Mouse (Mus musculus): ENCODE data around the gene Sf3a3.

Gene Sf3a3

DNA sequence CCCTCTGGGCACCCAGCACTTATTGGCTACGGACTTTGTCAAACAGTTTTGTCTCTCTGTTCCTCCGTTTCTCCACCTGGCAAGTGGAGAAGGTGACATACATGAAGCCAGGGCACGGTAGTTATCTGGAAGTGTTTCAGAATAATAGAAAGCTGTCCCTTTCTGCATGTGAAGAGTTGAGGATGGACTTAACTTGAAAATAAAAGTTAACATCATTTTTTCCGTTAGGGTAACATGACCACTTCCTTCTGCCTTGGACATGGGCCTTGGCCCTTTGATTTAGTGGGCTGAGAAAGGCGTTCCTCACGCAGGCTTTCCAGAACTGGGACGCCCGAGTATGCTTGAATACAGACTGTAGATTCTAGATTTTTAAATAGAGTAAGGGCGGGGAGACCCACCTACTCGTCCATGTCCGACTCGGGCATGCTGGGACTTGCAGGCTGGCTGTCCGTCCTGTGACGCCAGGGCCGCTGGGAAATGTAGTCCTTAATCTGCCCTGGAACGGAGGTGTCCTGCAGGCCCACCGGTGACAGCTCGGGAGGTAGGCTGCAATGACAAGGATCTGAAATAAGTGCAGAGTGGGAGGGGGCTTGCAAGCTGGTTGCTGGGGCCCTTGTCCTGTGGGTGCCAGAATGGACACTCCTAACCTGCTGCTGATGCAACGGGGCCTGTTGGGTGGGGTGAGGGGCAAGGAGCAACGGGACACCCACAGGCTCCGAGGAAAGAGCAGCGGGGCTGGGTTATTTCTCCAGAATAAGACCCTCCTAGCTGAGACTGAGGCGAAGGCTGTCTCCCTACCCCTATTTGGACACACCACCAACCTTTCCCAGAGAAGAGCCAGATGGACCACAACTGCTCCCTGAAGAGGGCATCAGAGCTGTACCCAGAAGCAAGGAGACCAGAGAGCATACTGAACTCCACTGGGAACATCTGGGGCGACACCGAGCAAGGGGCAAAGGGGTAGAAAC lies 27.1 kb downstream of the Sf3a3 start, which contains the start of gene Inpp5b:
TSS of gene Inpp5b (plus strand) at position 475 of the 968 bp plus-strand sequence.
- DNase-seq = peak; percentile 78

GRCm38 (mm10) chr4:124742839-124743238 lies 28.3 kb downstream of the Sf3a3 start:
- DNase-seq = no peak

GRCm38 (mm10) chr4:124746577-124746976 lies 32.0 kb downstream of the Sf3a3 start:
- DNase-seq = no peak

DNA sequence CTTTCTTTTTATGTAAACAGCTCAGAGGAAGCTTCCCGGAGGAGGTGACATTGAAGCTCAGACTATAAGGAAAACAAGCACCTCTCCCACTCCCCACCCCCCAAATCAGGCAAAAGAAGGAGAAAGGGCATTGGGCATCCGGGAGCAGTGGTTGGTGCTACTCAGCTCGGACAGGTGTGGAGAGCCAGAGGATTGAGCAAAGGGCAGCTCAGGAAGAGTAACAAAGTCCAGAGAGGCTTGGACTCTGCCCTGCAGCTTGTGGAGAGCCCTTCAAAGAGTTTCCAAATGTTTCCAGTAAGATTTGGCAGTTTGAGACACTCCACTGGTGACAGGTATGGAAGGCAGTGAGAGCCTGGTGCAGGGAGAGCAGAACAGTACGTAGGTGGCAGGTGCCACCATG lies 33.3 kb downstream of the Sf3a3 start:
- DNase-seq = no peak

GRCm38 (mm10) chr4:124751300-124752250 lies 37.0 kb downstream of the Sf3a3 start:
- peak; percentile 96 for DNase-seq

DNA sequence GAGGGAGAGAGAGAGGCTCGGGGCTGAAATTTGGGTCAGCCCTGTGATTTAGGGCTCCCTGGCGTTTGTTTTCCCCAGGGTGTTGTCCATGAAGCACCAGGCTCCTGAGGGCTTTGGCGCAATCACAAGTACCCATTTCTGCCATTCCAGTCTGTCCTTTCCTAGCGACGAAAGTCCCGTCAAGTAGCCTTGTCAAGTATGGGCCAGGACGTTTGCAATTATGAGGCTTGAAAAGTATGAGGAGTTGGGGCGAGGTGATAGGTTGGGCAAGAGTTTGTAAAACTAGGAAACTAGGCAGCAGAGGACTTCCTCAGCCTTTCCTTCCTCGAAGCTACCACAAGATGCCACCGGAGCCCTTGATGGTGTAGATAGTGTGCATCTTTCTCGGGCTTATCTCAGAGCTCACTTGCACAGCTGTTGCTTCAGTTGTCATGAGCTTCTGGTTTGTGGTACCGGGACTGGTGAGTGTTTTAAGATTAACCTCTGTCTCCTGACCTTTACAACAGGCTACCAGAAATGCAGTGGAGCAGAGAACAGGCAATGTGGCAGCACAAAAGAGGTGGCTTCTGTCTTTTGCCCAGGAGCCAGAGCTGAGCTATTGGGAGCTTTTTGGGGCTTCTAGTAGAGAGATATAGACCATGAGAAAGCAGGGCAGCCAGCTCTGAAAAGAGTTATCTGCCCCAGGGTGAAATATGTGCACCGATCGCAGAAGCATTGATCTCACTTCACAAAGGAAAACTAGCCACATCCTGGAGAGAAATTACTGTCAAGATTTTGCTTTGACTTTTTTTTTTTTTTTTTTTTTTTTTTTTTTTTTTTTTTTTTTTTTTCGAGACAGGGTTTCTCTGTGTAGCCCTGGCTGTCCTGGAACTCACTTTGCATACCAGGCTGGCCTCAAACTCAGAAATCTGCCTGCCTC lies 38.0 kb downstream of the Sf3a3 start:
- DNase-seq = no peak

GRCm38 (mm10) chr4:124755526-124755925 lies 41.0 kb downstream of the Sf3a3 start:
- DNase-seq = no peak

DNA sequence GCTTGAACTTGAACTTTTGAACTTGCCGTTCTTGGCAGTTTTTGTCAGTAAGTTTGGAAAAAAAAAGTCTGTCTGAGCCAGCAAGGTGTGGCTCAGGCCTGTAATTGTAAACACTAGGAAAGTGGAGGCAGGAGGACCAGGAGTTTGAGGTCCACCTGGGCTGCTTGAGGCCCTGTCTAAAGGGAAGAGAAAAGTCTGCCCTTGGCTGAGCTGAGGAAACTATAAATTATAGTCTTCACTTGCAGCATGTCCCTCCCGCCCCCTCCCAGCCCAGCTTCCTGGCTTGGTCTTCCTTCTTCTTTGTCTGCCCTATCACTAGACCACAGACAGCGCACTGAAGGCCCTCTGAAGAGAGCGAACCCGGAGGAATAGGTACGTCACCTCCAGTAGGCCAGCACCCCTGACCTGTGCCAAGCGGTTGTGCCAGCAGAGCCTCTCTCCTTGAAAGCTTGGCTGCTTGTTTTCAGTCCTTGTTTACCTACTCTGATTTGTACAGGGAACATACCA lies 44.8 kb downstream of the Sf3a3 start:
- no peak for DNase-seq

- DNase-seq = no peak
Measured at GRCm38 (mm10) chr4:124761201-124761600, 46.6 kb downstream of the Sf3a3 start.

- DNase-seq = no peak
Measured at GRCm38 (mm10) chr4:124762858-124763452, 48.4 kb downstream of the Sf3a3 start.

DNA sequence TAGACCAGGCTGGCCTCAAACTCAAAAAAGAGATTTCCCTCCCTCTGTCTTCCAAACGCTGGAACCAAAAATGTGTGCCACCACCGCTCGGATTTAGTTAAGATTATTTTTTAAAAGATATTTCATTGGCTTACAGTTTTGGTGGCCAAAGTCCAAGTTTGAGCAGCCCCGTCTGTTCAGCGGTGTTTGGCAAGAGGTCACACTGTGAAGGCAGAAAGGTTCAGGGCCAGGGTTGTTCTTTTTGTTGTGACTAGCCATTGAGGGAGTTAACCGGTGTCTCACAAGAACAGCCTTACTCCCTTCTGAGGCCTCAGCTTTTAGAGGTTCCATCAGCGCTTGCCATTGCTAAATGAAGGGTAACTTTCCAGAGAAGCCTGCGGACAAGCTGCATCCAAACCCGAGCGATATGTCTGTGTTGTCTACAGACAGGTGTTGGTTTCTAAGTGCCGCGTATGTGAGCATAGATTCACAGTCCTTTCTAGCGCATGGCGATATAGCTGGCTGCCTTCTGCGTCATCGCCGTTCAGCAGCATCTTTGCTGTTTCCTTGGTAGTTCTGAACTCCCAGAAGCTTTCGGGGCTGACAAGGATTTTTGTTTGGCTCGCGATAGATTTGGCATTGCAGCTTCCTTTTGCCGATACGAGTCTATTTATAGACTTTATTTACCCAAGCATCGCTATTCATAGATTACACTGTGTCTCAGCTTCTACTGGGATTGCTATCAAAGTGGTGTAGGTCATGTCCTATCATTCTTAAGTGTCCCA lies 51.4 kb downstream of the Sf3a3 start:
- no peak for DNase-seq

- no peak for DNase-seq
Measured at GRCm38 (mm10) chr4:124766566-124766940, 52.0 kb downstream of the Sf3a3 start.

- no peak for DNase-seq
Measured at GRCm38 (mm10) chr4:124768963-124769591, 54.5 kb downstream of the Sf3a3 start.

DNA sequence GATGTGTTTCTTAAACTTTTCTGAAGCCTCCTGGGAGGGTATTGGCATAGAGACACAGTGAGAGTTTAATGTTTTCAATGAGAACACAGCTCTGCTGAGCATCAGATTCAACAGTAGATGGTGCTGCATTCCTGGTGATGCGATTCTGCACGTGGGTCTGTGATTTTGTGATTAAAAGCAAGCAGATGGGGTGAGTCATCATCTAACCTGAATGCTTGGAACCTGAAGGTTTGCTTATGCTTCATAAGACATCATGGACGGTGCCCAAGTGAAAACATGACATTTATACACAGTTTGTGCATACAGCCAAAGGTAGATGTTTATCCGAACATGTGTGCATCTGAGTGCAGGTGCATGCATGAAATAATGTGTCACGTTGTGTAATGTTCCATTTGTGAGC lies 56.0 kb downstream of the Sf3a3 start:
- DNase-seq = no peak

DNA sequence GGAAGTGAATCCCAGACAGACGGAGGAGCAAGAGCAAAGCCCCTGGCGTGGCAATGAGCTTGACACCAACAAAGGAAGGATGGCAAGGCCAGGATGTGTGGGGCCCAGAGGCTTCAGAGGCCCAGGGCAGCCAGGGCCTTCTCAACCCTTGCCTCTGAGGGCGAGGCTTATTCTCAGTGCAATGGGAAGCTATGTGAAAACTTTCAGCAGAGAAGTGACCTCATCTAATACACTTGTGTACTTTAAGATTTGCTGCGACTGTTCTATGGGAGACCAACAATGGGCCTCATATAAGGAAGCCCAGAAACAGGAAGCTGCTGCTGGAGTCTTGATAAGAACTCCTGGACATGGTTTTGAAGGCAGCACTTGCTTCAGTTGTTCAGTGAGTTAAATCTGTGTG lies 57.5 kb downstream of the Sf3a3 start:
- no peak for DNase-seq

GRCm38 (mm10) chr4:124773449-124773848 lies 58.9 kb downstream of the Sf3a3 start:
- no peak for DNase-seq

DNA sequence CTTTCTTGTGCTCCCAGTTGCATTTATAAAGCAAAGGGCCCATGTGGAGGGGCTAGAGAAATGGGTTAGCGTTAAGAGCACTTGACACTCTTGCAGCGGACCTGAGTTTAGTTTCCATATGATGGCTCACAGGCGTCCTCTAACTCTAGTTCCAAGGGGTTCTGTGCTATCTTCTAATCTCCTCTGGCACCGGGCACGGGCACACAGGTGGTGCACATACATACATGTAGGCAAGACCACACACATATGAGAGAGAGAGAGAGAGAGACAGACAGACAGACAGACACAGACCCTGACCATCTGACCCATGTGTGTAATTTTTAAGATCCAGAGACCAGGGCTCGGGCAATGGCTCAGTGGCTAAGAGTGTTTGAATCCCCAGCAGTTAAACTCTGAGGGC lies 59.4 kb downstream of the Sf3a3 start:
- no peak for DNase-seq

DNA sequence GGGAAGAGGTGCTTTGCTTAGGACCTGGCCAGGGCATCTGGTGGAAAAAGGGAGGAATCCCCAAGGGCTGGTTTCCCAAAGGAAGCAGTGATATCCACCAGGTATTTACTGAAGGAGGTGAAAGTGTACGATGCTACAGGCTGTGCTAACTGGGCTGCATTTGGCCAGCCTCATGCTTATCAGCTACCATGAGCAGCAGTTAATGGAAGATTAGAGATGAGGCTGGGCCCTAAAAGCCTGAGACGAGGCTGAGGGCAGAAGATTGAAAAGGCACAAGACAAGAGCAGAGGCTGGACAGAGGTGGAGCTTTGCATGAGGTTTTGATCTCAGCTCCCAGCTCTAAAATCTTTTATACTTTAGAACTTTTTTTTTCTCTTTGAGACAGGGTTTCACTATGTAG lies 59.9 kb downstream of the Sf3a3 start:
- no peak for DNase-seq

DNA sequence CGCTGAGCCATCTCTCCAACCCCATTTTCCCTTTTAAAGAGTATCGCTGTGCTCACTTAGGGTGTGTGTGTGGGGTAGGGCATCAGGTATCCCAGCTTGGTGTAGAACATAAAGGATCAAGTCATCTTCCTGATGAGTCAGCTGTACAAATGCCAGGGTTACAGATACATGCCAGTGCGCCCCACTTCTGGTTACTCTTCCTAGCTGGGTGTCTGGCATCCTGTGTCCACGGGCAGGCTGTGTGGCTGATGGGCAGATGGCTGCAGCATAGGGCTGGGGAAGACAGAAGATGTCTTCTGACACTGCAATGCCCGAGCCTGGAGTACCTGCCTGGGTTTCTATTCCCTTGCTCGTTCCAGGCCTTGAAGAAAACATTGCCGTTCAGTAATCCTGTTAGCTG lies 66.8 kb downstream of the Sf3a3 start:
- DNase-seq = no peak

All from right cerebral cortex, postnatal 14 days (tissue).